Mouse (Mus musculus) hindbrain, embryonic 11.5 days (tissue): ENCODE measurements at regions not wholly inside any gene's neighbourhood (a gene's known extent, or its start where the extent isn't known, plus 50 kb on each side); places are given as distances from the start of the nearest gene placed in this dataset.

ENCODE experiments used
- ATAC-seq: fragments of 200-750 bp; cut with Nextera tagmentation; 2 replicates; pipeline ENCODE4 v1.8.0; 2017; ENCODE audit warnings: mild to moderate bottlenecking, moderate TSS enrichment, moderate library complexity; ENCODE audit not compliant: low FRiP score
- DNase-seq: peaks from one replicate; pipeline ENCODE4 v3.0.0-alpha.2; 2015; ENCODE audit warnings: low spot score
- H3K27ac ChIP-seq: fragments of 300-500 bp; sonication (generic); 2 replicates; pipeline ENCODE4 v1.5.1; 2014; ENCODE audit warnings: mild to moderate bottlenecking, low read depth, low read length
- H3K27me3 ChIP-seq: fragments of 300-500 bp; sonication (generic); 2 replicates; pipeline ENCODE4 v1.6.1; 2014; ENCODE audit warnings: mild to moderate bottlenecking, low read length, moderate library complexity, mixed read lengths; ENCODE audit not compliant: control insufficient read depth, insufficient read depth
- H3K36me3 ChIP-seq: fragments of 300-500 bp; sonication (generic); 2 replicates; pipeline ENCODE4 v1.6.1; 2014; ENCODE audit warnings: mild to moderate bottlenecking, low read length, moderate library complexity, mixed read lengths; ENCODE audit not compliant: control insufficient read depth, insufficient read depth
- H3K4me1 ChIP-seq: fragments of 300-500 bp; sonication (generic); replicated peaks from 2 replicates; pipeline ENCODE4 v1.6.1; 2014; ENCODE audit warnings: low read length, mixed read lengths; ENCODE audit not compliant: control insufficient read depth, insufficient read depth
- H3K4me2 ChIP-seq: fragments of 300-500 bp; sonication (generic); replicated peaks from 2 replicates; pipeline ENCODE4 v1.6.1; 2014; ENCODE audit warnings: mild to moderate bottlenecking, low read depth, low read length
- H3K4me3 ChIP-seq: fragments of 300-500 bp; sonication (generic); 2 replicates; pipeline ENCODE4 v1.5.1; 2014; ENCODE audit warnings: low read depth, low read length
- H3K9ac ChIP-seq: fragments of 300-500 bp; sonication (generic); 2 replicates; pipeline ENCODE4 v1.6.1; 2014; ENCODE audit warnings: low read depth, low read length
- H3K9me3 ChIP-seq: fragments of 300-500 bp; sonication (generic); 2 replicates; pipeline ENCODE4 v1.6.1; 2016; ENCODE audit warnings: low read length; ENCODE audit not compliant: control insufficient read depth
- WGBS: fragments of 180-500 bp; shearing (Covaris S2); extraction: QIAGEN DNeasy Blood & Tissue Kit; methylation state at CpG from one replicate; pipeline ENCODE4 v1.1.7; 2014; 5-methylcytosine and 5-hydroxymethylcytosine counted together

GRCm38 (mm10) chr17:89357241-89357640 is 156.8 kb upstream of the Fshr start:
- H3K27ac ChIP-seq: no peak overlapping the region
- H3K27me3 ChIP-seq: no peaks in the 10 kb centered on the region
- no peak for DNase-seq
- H3K36me3 ChIP-seq: no peaks in the 10 kb centered on the region
- H3K4me3 ChIP-seq: no peak overlapping the region
- no peaks in the 10 kb centered on the region for H3K9me3 ChIP-seq
- H3K4me1 ChIP-seq: no peaks in the 10 kb centered on the region
- no peak overlapping the region for H3K4me2 ChIP-seq
- H3K9ac ChIP-seq: no peak overlapping the region
- ATAC-seq: no peak

GRCm38 (mm10) chr17:89340497-89341205 is 140.2 kb upstream of the Fshr start:
- Histone ChIP-seq H3K27me3 (no peaks in the 10 kb centered on the region), H3K4me1 (no peaks in the 10 kb centered on the region), H3K9me3 (no peaks in the 10 kb centered on the region), H3K27ac (no peak overlapping the region), H3K4me2 (no peak overlapping the region), H3K9ac (no peak overlapping the region), H3K36me3 (no peaks in the 10 kb centered on the region), H3K4me3 (no peak overlapping the region)
- WGBS: 77% methylated on average over 8 of the region's 8 CpGs
- no peak for DNase-seq
- ATAC-seq: peak; percentile 35; the same call in 1 of the 2 replicates

GRCm38 (mm10) chr17:89319602-89320288 is 119.3 kb upstream of the Fshr start:
- Histone ChIP-seq H3K27me3 (no peaks in the 10 kb centered on the region), H3K9me3 (no peaks in the 10 kb centered on the region), H3K36me3 (no peaks in the 10 kb centered on the region), H3K4me3 (no peak overlapping the region), H3K4me2 (no peak overlapping the region), H3K27ac (no peak overlapping the region), H3K4me1 (no peaks in the 10 kb centered on the region), H3K9ac (no peak overlapping the region)
- ATAC-seq (no peak), DNase-seq (no peak)
- 58% methylated on average over 2 of the region's 2 CpGs for WGBS

GRCm38 (mm10) chr17:89318356-89318755 is 117.9 kb upstream of the Fshr start:
- Histone ChIP-seq H3K4me3 (no peak overlapping the region), H3K27me3 (no peaks in the 10 kb centered on the region), H3K4me2 (no peak overlapping the region), H3K27ac (no peak overlapping the region), H3K36me3 (no peaks in the 10 kb centered on the region), H3K4me1 (no peaks in the 10 kb centered on the region), H3K9ac (no peak overlapping the region), H3K9me3 (no peaks in the 10 kb centered on the region)
- WGBS: 95% methylated on average over 1 of the region's 1 CpGs
- ATAC-seq: no peak
- no peak for DNase-seq

DNA sequence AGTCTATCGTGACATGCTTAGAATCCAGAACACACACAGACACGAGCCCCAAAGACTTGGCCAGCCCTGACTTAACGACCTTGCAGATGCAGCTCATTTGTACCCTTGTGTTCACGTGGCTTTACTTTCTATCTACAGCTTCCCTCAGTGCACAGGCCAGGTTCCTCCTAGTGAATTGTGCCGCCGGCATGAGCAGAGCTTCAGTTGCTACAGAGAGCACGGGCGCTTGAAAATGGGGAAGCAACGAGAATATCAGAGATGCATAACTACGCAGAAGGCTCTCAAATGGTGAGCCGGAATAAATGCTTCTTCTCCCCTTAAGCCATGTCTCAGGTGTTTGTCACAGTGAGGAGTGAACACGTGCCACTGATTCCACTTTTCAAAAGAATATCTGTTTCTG is 110.7 kb upstream of the Fshr start:
- no peaks in the 10 kb centered on the region for H3K4me1 ChIP-seq
- H3K27ac ChIP-seq: no peak overlapping the region
- no peak overlapping the region for H3K4me3 ChIP-seq
- no peak overlapping the region for H3K9ac ChIP-seq
- no peaks in the 10 kb centered on the region for H3K9me3 ChIP-seq
- WGBS: 88% methylated on average over 12 of the region's 12 CpGs
- H3K36me3 ChIP-seq: no peaks in the 10 kb centered on the region
- ATAC-seq (no peak), DNase-seq (no peak)
- no peaks in the 10 kb centered on the region for H3K27me3 ChIP-seq
- H3K4me2 ChIP-seq: no peak overlapping the region

GRCm38 (mm10) chr17:89301325-89301724 is 100.8 kb upstream of the Fshr start:
- no peak overlapping the region for H3K4me3 ChIP-seq
- H3K4me2 ChIP-seq: no peak overlapping the region
- H3K9me3 ChIP-seq: no peaks in the 10 kb centered on the region
- ATAC-seq (no peak), DNase-seq (no peak)
- no peak overlapping the region for H3K27ac ChIP-seq
- H3K27me3 ChIP-seq: no peaks in the 10 kb centered on the region
- H3K9ac ChIP-seq: no peak overlapping the region
- 92% methylated on average over 4 of the region's 4 CpGs for WGBS
- no peaks in the 10 kb centered on the region for H3K36me3 ChIP-seq
- H3K4me1 ChIP-seq: no peaks in the 10 kb centered on the region

- Histone ChIP-seq H3K36me3 (no peaks in the 10 kb centered on the region), H3K4me2 (no peak overlapping the region), H3K27ac (no peak overlapping the region), H3K9ac (no peak overlapping the region), H3K4me1 (no peaks in the 10 kb centered on the region), H3K9me3 (no peaks in the 10 kb centered on the region), H3K4me3 (no peak overlapping the region), H3K27me3 (no peaks in the 10 kb centered on the region)
- DNase-seq (peak; percentile 3), ATAC-seq (no peak)
- WGBS: 38% methylated on average over 4 of the region's 4 CpGs
Measured at GRCm38 (mm10) chr17:89297277-89298002, 97.0 kb upstream of the Fshr start.

GRCm38 (mm10) chr17:89281321-89281720 is 80.8 kb upstream of the Fshr start:
- no peak overlapping the region for H3K27ac ChIP-seq
- H3K9ac ChIP-seq: no peak overlapping the region
- no peaks in the 10 kb centered on the region for H3K4me1 ChIP-seq
- no peak for ATAC-seq
- H3K4me2 ChIP-seq: no peak overlapping the region
- H3K9me3 ChIP-seq: no peaks in the 10 kb centered on the region; the same call in 1 of the 2 replicates
- no peak overlapping the region for H3K4me3 ChIP-seq
- 91% methylated on average over 2 of the region's 2 CpGs for WGBS
- DNase-seq: no peak
- no peaks in the 10 kb centered on the region for H3K36me3 ChIP-seq
- no peaks in the 10 kb centered on the region for H3K27me3 ChIP-seq
